Mouse (Mus musculus): ENCODE results near the gene 3425401B19Rik. TPM values are rescaled to one million over a fixed set of nuclear protein-coding genes. Genes with fewer than 3 reads are reported as not detected.

Gene 3425401B19Rik
- polyA plus RNA-seq (2012; rRNA removed): 0.21 and 0.25 TPM in 2 replicates

DNA sequence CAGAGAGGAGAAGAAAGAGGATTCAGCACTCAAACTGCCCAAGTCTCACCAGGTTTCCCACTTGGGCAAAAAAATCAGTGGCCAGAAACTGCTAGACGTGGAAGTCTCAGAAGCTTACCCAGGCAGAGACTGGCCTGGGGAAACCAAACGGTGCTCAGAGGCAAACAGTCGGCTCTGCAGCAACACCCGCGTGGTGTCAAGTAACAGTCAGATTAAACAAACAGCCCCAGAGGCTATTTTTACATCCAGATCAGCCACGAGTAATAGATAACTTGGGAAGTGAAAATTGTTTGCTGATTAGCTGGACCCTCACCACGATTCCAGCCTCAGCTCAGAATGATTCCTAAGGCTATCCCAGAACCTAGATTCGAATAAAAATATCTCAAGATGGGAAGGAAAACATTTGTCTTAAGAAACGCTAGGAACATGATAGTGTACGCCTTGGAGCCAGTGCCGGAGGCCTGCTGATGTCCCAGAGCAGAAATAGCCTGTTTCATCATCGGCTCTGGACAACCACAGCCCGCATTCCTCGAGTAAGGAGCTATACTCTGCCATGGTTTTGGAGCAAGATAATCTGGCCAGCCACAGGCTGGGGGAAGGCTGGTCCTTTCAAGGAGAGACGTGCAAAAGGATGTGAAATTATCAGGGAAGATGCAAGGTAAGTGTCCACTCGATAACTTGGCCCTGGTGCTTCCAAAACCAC, at the start of gene 3425401B19Rik:
TSS of gene 3425401B19Rik (minus strand) at position 170 of the 703 bp plus-strand sequence.
- Histone ChIP-seq H3K27ac (ENCODE audit: insufficient read depth, low read length) (no peak within 1 kb of the TSS), H3K4me3 (ENCODE audit: insufficient read depth, low read length) (no peak within 1 kb of the TSS), H3K4me1 (ENCODE audit: control insufficient read depth, insufficient read depth, low read length) (peaks cover 3% of the 10 kb centered on the region; the same call in 1 of the 2 replicates)
- TF ChIP-seq CTCF (IDR thresholded peaks at IDR 0.05; ENCODE audit: extremely low read depth, insufficient read depth, low read length) (no peak), POLR2A (IDR thresholded peaks at IDR 0.05; ENCODE audit: extremely low read depth, insufficient read depth, low read length) (no peak)

DNA sequence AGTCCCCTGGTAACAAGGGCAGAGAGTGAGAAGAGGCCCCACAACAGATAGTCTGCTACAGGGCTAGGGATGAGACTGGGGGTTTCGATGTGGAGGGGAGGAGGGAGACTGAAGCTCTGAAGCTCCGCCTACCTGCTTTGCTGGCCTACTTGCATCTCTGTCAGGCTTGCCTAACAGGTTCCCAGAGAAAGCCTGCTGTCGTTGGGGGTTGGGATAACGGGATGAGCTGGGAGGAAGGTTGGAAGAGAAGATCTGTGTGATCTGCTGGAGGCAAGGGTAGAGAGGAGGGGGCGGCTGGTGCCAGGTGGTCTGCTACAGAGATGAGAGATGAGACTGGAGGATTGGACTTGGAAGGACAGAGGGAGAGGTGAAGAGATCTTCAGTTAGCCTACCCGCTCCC, 47.9 kb upstream of the 3425401B19Rik start:
- no peak overlapping the region for H3K27ac ChIP-seq (ENCODE audit: insufficient read depth, low read length)
- no peak overlapping the region for H3K4me3 ChIP-seq (ENCODE audit: insufficient read depth, low read length)
- no peaks in the 10 kb centered on the region for H3K4me1 ChIP-seq (ENCODE audit: control insufficient read depth, insufficient read depth, low read length)
- TF ChIP-seq POLR2A (IDR thresholded peaks at IDR 0.05; ENCODE audit: extremely low read depth, insufficient read depth, low read length) (no peak), CTCF (IDR thresholded peaks at IDR 0.05; ENCODE audit: extremely low read depth, insufficient read depth, low read length) (no peak)

GRCm38 (mm10) chr14:32726864-32727263, 41.8 kb upstream of the 3425401B19Rik start:
- Histone ChIP-seq H3K4me1 (ENCODE audit: control insufficient read depth, insufficient read depth, low read length) (no peaks in the 10 kb centered on the region), H3K27ac (ENCODE audit: insufficient read depth, low read length) (no peak overlapping the region), H3K4me3 (ENCODE audit: insufficient read depth, low read length) (no peak overlapping the region)
- TF ChIP-seq POLR2A (IDR thresholded peaks at IDR 0.05; ENCODE audit: extremely low read depth, insufficient read depth, low read length): no peak
- no peak for TF ChIP-seq CTCF (IDR thresholded peaks at IDR 0.05; ENCODE audit: extremely low read depth, insufficient read depth, low read length)

GRCm38 (mm10) chr14:32721461-32721860, 36.4 kb upstream of the 3425401B19Rik start:
- Histone ChIP-seq H3K27ac (ENCODE audit: insufficient read depth, low read length) (no peak overlapping the region), H3K4me3 (ENCODE audit: insufficient read depth, low read length) (no peak overlapping the region), H3K4me1 (ENCODE audit: control insufficient read depth, insufficient read depth, low read length) (no peaks in the 10 kb centered on the region)
- no peak for TF ChIP-seq POLR2A (IDR thresholded peaks at IDR 0.05; ENCODE audit: extremely low read depth, insufficient read depth, low read length)
- TF ChIP-seq CTCF (IDR thresholded peaks at IDR 0.05; ENCODE audit: extremely low read depth, insufficient read depth, low read length): no peak

DNA sequence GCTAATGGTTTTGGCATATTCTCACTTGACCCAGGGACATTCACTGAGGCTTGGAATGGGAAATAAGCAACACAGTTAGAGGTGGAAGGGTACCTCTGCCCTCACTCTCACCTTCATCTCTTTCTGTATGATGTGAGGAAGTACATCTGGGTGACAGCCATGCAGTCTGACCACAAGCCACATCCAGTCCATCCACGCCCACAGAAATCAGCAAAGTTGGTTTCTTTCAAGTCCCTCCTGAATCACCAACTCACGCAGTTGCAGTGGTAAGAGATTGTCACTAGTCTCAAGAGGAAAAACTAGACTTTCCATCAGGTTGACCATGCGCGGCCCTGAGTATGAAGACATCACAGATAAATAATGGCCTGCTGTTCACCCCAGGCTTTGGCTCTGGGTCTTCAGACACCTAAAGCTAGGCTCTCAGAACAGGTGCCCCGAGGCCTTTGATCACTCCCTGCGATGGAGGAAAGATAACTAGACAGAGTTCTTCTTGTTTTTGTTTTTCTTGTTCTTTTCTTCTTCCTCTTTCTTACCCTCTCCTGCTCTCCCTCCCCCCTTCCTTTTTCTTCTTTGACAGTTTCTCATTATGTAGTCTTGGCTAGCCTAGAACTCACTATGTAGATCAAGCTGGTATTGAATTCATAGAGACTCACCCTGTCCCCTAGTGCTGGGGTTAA, 31.8 kb upstream of the 3425401B19Rik start:
- TF ChIP-seq CTCF (IDR thresholded peaks at IDR 0.05; ENCODE audit: extremely low read depth, insufficient read depth, low read length) (no peak), POLR2A (IDR thresholded peaks at IDR 0.05; ENCODE audit: extremely low read depth, insufficient read depth, low read length) (no peak)
- Histone ChIP-seq H3K4me1 (ENCODE audit: control insufficient read depth, insufficient read depth, low read length) (no peaks in the 10 kb centered on the region), H3K4me3 (ENCODE audit: insufficient read depth, low read length) (no peak overlapping the region), H3K27ac (ENCODE audit: insufficient read depth, low read length) (no peak overlapping the region)

DNA sequence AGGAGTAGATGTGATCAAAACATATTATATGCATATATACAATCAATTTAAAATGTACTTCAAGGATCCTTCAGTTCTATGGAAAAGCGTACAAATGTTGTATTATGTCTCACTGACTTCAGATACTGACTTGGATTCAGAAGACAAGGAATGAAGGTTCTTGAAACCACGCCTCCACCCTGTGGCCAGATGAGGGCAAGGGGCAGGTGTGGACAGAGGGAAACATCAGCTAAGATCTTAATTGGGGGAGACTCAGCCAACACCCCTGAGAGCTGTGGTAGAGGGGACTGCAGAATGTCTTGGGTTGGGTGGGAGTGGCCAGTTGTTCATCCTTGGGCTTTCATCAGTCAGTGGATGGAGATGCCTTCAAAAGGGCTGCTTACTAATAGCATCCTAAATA, 30.4 kb upstream of the 3425401B19Rik start:
- H3K27ac ChIP-seq (ENCODE audit: insufficient read depth, low read length): no peak overlapping the region
- TF ChIP-seq CTCF (IDR thresholded peaks at IDR 0.05; ENCODE audit: extremely low read depth, insufficient read depth, low read length) (no peak), POLR2A (IDR thresholded peaks at IDR 0.05; ENCODE audit: extremely low read depth, insufficient read depth, low read length) (no peak)
- H3K4me3 ChIP-seq (ENCODE audit: insufficient read depth, low read length): no peak overlapping the region
- H3K4me1 ChIP-seq (ENCODE audit: control insufficient read depth, insufficient read depth, low read length): no peaks in the 10 kb centered on the region

- TF ChIP-seq CTCF (IDR thresholded peaks at IDR 0.05; ENCODE audit: extremely low read depth, insufficient read depth, low read length): no peak
- no peak for TF ChIP-seq POLR2A (IDR thresholded peaks at IDR 0.05; ENCODE audit: extremely low read depth, insufficient read depth, low read length)
- H3K27ac ChIP-seq (ENCODE audit: insufficient read depth, low read length): no peak overlapping the region
Measured at GRCm38 (mm10) chr14:32715076-32715475, 30.0 kb upstream of the 3425401B19Rik start.

DNA sequence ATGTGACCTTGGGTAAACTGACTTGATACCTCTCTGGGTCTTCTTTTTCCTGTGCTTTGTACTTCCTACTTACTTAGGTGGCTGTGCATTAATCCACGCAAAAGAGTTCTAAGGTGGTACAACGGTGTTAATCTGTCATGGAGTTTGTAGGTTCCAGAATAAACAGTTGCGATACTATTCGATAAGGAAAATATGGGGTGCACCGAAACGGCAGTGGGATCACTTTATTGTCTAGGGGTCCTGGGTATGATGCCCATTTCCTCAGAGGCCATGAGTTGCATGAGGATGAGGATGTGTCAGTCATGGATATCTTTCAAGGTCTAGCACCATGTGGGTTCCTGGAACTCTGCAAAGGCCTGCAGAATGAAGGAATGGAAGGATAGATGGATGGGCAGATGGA, 24.8 kb upstream of the 3425401B19Rik start:
- H3K4me3 ChIP-seq (ENCODE audit: insufficient read depth, low read length): no peak overlapping the region
- TF ChIP-seq POLR2A (IDR thresholded peaks at IDR 0.05; ENCODE audit: extremely low read depth, insufficient read depth, low read length) (no peak), CTCF (IDR thresholded peaks at IDR 0.05; ENCODE audit: extremely low read depth, insufficient read depth, low read length) (no peak)
- no peaks in the 10 kb centered on the region for H3K4me1 ChIP-seq (ENCODE audit: control insufficient read depth, insufficient read depth, low read length)
- H3K27ac ChIP-seq (ENCODE audit: insufficient read depth, low read length): no peak overlapping the region

More at GRCm38 (mm10) chr14:32715076-32715475, 30.0 kb upstream of the 3425401B19Rik start:
- H3K4me1 ChIP-seq (ENCODE audit: control insufficient read depth, insufficient read depth, low read length): no peaks in the 10 kb centered on the region
- H3K4me3 ChIP-seq (ENCODE audit: insufficient read depth, low read length): no peak overlapping the region

- Histone ChIP-seq H3K4me1 (ENCODE audit: control insufficient read depth, insufficient read depth, low read length) (no peaks in the 10 kb centered on the region), H3K4me3 (ENCODE audit: insufficient read depth, low read length) (no peak overlapping the region), H3K27ac (ENCODE audit: insufficient read depth, low read length) (no peak overlapping the region)
- no peak for TF ChIP-seq CTCF (IDR thresholded peaks at IDR 0.05; ENCODE audit: extremely low read depth, insufficient read depth, low read length)
- no peak for TF ChIP-seq POLR2A (IDR thresholded peaks at IDR 0.05; ENCODE audit: extremely low read depth, insufficient read depth, low read length)
Measured at GRCm38 (mm10) chr14:32708756-32709155, 23.7 kb upstream of the 3425401B19Rik start.

- Histone ChIP-seq H3K4me1 (ENCODE audit: control insufficient read depth, insufficient read depth, low read length) (no peaks in the 10 kb centered on the region), H3K27ac (ENCODE audit: insufficient read depth, low read length) (no peak overlapping the region), H3K4me3 (ENCODE audit: insufficient read depth, low read length) (no peak overlapping the region)
- no peak for TF ChIP-seq POLR2A (IDR thresholded peaks at IDR 0.05; ENCODE audit: extremely low read depth, insufficient read depth, low read length)
- TF ChIP-seq CTCF (IDR thresholded peaks at IDR 0.05; ENCODE audit: extremely low read depth, insufficient read depth, low read length): no peak
Measured at GRCm38 (mm10) chr14:32707938-32708337, 22.8 kb upstream of the 3425401B19Rik start.
